Mouse (Mus musculus) midbrain, embryonic 14.5 days (tissue): ENCODE data around the gene Ube4a. TPM values are rescaled to one million over a fixed set of nuclear protein-coding genes. Genes with fewer than 3 reads are reported as not detected.

Experiments
- ATAC-seq: fragments of 200-750 bp; cut with Nextera tagmentation; 2 replicates; pipeline ENCODE4 v1.8.0; 2017; ENCODE audit warnings: moderate number of reproducible peaks, moderate library complexity; ENCODE audit not compliant: low FRiP score, low TSS enrichment
- DNase-seq: peaks from one replicate; pipeline ENCODE4 v3.0.0-alpha.2; 2015
- H3K27ac ChIP-seq: fragments of 300-500 bp; sonication (generic); replicated peaks from 2 replicates; pipeline ENCODE4 v1.5.1; 2014; ENCODE audit warnings: mild to moderate bottlenecking, low read depth, low read length, moderate library complexity
- H3K27me3 ChIP-seq: fragments of 300-500 bp; sonication (generic); 2 replicates; pipeline ENCODE4 v1.6.1; 2014; ENCODE audit warnings: low read length, control low read depth, mixed read lengths; ENCODE audit not compliant: control insufficient read depth, insufficient read depth
- H3K36me3 ChIP-seq: fragments of 300-500 bp; sonication (generic); 2 replicates; pipeline ENCODE4 v1.6.1; 2014; ENCODE audit warnings: low read length, control low read depth; ENCODE audit not compliant: control insufficient read depth, insufficient read depth
- H3K4me1 ChIP-seq: fragments of 300-500 bp; sonication (generic); 2 replicates; pipeline ENCODE4 v1.6.1; 2014; ENCODE audit warnings: mild to moderate bottlenecking, antibody characterized with exemption, low read length, control low read depth; ENCODE audit not compliant: control insufficient read depth, insufficient read depth
- H3K4me2 ChIP-seq: fragments of 300-500 bp; sonication (generic); 2 replicates; pipeline ENCODE4 v1.6.1; 2014; ENCODE audit warnings: mild to moderate bottlenecking, low read length, moderate library complexity
- H3K4me3 ChIP-seq: fragments of 300-500 bp; sonication (generic); replicated peaks from 2 replicates; pipeline ENCODE4 v1.5.1; 2014; ENCODE audit warnings: low read depth, low read length
- H3K9ac ChIP-seq: fragments of 300-500 bp; sonication (generic); replicated peaks from 2 replicates; pipeline ENCODE4 v1.6.1; 2014; ENCODE audit warnings: mild to moderate bottlenecking, low read length, moderate library complexity
- H3K9me3 ChIP-seq: fragments of 300-500 bp; sonication (generic); 2 replicates; pipeline ENCODE4 v1.6.1; 2016; ENCODE audit warnings: low read length, control low read depth, mixed read lengths; ENCODE audit not compliant: control insufficient read depth
- WGBS: fragments of 180-500 bp; shearing (Covaris S2); extraction: QIAGEN DNeasy Blood & Tissue Kit; methylation state at CpG from one replicate; pipeline ENCODE4 v1.1.7; 2014; 5-methylcytosine and 5-hydroxymethylcytosine counted together
- polyA plus RNA-seq: library from polyadenylated mRNA; unstranded; fragments of >200 nt; fragmentation: Nextera tagmentation; extraction: Ambion mirVana; gene quantifications from 2 replicates; pipeline ENCODE4 v1.2.1, GENCODE M21; 2014

Gene Ube4a
- polyA plus RNA-seq, 1 experiment from 2014 or later = 59.0 TPM

- DNase-seq (no peak), ATAC-seq (no peak)
- no peak overlapping the region for H3K27ac ChIP-seq
- no peak overlapping the region for H3K4me3 ChIP-seq
- 93% methylated on average over 7 of the region's 7 CpGs for WGBS
- H3K9ac ChIP-seq = no peak overlapping the region
- H3K4me2 ChIP-seq = peak overlapping the region; percentile 90
- H3K27me3 ChIP-seq = no peaks in the 10 kb centered on the region
- H3K36me3 ChIP-seq = no peaks in the 10 kb centered on the region
- H3K9me3 ChIP-seq = no peaks in the 10 kb centered on the region
- H3K4me1 ChIP-seq = peaks cover 39% of the 10 kb centered on the region
Measured at GRCm38 (mm10) chr9:44877686-44878085, 87.7 kb downstream of the Ube4a start.

GRCm38 (mm10) chr9:44875476-44875875 lies 89.9 kb downstream of the Ube4a start:
- peaks cover 39% of the 10 kb centered on the region for H3K4me1 ChIP-seq
- H3K9me3 ChIP-seq = no peaks in the 10 kb centered on the region
- H3K27me3 ChIP-seq = no peaks in the 10 kb centered on the region
- H3K36me3 ChIP-seq = no peaks in the 10 kb centered on the region
- 48% methylated on average over 7 of the region's 7 CpGs for WGBS
- no peak overlapping the region for H3K4me3 ChIP-seq
- no peak overlapping the region for H3K27ac ChIP-seq
- ATAC-seq (no peak), DNase-seq (no peak)
- peak overlapping the region; percentile 7; the same call in 1 of the 2 replicates for H3K9ac ChIP-seq
- H3K4me2 ChIP-seq = 0 out of 2 replicates have a peak overlapping the region, but pooled peaks have one; percentile 11

GRCm38 (mm10) chr9:44874198-44874597 lies 91.2 kb downstream of the Ube4a start:
- no peaks in the 10 kb centered on the region for H3K27me3 ChIP-seq
- no peak overlapping the region for H3K9ac ChIP-seq
- H3K4me3 ChIP-seq = no peak overlapping the region
- no peak overlapping the region for H3K4me2 ChIP-seq
- no peaks in the 10 kb centered on the region for H3K36me3 ChIP-seq
- H3K4me1 ChIP-seq = peaks cover 38% of the 10 kb centered on the region
- ATAC-seq = no peak
- no peak for DNase-seq
- H3K9me3 ChIP-seq = no peaks in the 10 kb centered on the region
- H3K27ac ChIP-seq = no peak overlapping the region

- DNase-seq (no peak), ATAC-seq (no peak)
- Histone ChIP-seq H3K4me2 (no peak overlapping the region), H3K4me1 (peaks cover 34% of the 10 kb centered on the region), H3K4me3 (no peak overlapping the region), H3K9ac (no peak overlapping the region), H3K27ac (no peak overlapping the region), H3K36me3 (no peaks in the 10 kb centered on the region), H3K9me3 (no peaks in the 10 kb centered on the region), H3K27me3 (no peaks in the 10 kb centered on the region)
- 80% methylated on average over 5 of the region's 5 CpGs for WGBS
Measured at GRCm38 (mm10) chr9:44873665-44874064, 91.7 kb downstream of the Ube4a start.

Other genes starting within 250 kb of the Ube4a start
- 46.7 and 51.1 TPM in 2 replicates for gene Phldb1, start 230.4 kb downstream of the Ube4a start, polyA plus RNA-seq
- 99.8 and 160 TPM in 2 replicates for gene Arcn1, start 197.8 kb downstream of the Ube4a start, polyA plus RNA-seq
- gene Ift46, start 197.7 kb downstream of the Ube4a start, polyA plus RNA-seq = 187 and 211 TPM in 2 replicates
- 10.0 and 15.6 TPM in 2 replicates for gene Tmem25, start 166.3 kb downstream of the Ube4a start, polyA plus RNA-seq
- gene Ttc36, start 162.5 kb downstream of the Ube4a start, polyA plus RNA-seq = 0.41 and 0.72 TPM in 2 replicates
- gene Kmt2a, start 84.3 kb downstream of the Ube4a start, polyA plus RNA-seq = 21.0 and 22.2 TPM in 2 replicates
- 698 and 917 TPM in 2 replicates for gene Atp5l, start 44.9 kb downstream of the Ube4a start, polyA plus RNA-seq
- gene Cd3g, start 14.8 kb upstream of the Ube4a start, polyA plus RNA-seq = not detected in 2 replicates
- gene Cd3d, start 16.2 kb upstream of the Ube4a start, polyA plus RNA-seq = not detected in 2 replicates
- gene Cd3e, start 44.0 kb upstream of the Ube4a start, polyA plus RNA-seq = not detected in 2 replicates
- 0.20 TPM in 1 of 2 replicates, not detected in the other for gene Mpzl2, start 74.2 kb upstream of the Ube4a start, polyA plus RNA-seq
- gene Mpzl3, start 89.6 kb upstream of the Ube4a start, polyA plus RNA-seq = 0.80 and 1.0 TPM in 2 replicates
- 0.12 and 0.24 TPM in 2 replicates for gene Jaml, start 113.6 kb upstream of the Ube4a start, polyA plus RNA-seq
- 6.6 and 8.1 TPM in 2 replicates for gene Scn2b, start 152.2 kb upstream of the Ube4a start, polyA plus RNA-seq
- 0.05 TPM in 1 of 2 replicates, not detected in the other for gene Scn4b, start 172.8 kb upstream of the Ube4a start, polyA plus RNA-seq
- not detected in 2 replicates for gene BC049352, start 216.4 kb upstream of the Ube4a start, polyA plus RNA-seq
- not detected in 2 replicates for gene Tmprss4, start 238.5 kb upstream of the Ube4a start, polyA plus RNA-seq